Mouse (Mus musculus) C2C12 (cell line): ENCODE results near the gene Ptprj.

Experiments used
- CTCF ChIP-seq: IDR thresholded peaks from one replicate; pipeline ENCODE4 v1.5.1; 2011; ENCODE audit not compliant: control insufficient read depth, insufficient read depth, insufficient read length
- MAX ChIP-seq: IDR thresholded peaks from one replicate; pipeline ENCODE4 v1.6.1; 2011; ENCODE audit warnings: mild to moderate bottlenecking, control low read depth
- USF1 ChIP-seq: IDR thresholded peaks from one replicate; pipeline ENCODE4 v1.6.1; 2011; ENCODE audit warnings: low read depth, mild to moderate bottlenecking, control low read depth, moderate library complexity

DNA sequence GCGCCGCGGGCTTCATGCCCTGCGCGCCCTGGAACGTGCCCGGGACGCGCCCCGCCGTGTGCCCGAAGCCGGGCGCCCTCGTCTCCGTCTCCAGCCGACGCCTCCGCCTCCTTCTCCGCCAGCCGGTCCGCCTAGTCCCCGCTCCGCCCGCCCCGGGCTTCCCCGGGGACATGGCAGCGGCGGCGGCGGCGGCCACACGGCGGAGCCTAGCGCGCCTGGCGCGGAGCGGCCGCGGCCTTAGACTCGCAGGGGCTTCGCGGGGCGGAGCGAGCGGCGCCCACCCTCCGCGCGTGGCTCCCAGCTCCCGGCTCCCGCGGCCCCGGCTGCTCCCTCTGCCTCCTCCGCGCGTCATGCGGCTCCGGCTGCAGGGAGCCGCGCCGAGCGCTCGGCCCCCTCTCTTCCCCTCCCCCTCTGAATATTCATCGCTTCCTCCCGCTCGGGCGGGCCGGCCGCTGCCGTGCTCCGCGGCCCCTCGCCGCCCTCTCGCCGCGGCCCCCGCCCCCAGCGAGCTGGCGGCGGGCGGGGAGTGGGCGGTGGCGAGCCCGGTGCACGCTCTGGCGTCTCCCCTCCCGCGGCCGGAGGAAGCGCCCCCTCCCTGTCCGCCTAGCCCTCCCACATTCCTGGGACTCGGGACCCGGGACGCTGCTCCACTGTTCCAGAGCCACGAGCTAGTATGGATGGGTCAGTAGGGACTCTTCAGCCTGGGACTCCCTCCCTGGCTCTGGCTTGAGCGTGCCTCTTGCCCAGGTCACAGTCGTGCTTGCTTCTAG, at the start of gene Ptprj:
- TF ChIP-seq CTCF (peak; percentile 4), MAX (no peak), USF1 (no peak)
